Mouse (Mus musculus): ENCODE measurements at regions not wholly inside any gene's neighbourhood (a gene's known extent, or its start where the extent isn't known, plus 50 kb on each side); places are given as distances from the start of the nearest gene placed in this dataset.

DNA sequence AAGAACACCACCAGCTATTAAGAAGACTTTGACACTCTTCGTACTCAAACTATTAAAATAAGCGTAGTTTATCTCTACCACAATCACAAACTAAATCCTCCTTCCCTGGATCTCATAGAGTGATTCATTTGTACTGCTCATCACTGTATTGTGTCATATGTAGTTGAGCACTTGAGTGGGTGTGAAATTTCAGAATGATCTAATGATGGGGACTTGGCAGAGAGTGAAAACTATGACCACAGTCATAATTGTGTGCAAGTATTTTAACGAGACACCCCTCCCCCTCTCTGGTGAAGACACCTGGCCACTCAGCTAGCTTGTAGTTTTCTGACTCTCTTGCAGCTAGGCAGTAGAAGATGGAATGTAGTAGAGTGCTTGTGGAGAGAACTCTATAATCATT is 80.2 kb upstream of the Cxcr4 start:
- no peak for DNase-seq (ENCODE audit: low spot score)

DNA sequence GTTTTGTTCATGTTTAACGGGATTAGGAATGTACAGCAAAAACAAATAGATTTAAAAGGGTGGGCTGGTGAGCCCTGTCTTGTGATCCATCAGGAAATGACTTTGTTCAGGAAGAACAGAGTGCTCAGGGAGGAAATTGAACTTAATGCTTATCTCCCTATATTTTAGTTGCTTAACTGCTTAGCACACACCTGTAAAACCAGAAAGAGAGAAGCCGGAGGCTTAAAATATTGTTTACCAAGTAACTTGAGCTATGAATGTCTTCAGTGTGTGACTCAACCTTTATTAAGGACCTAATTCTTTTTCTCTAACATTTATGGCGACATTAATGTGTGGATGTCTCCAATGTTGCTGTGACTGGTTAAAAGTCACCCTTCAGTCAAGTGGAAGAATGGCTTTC is 79.4 kb upstream of the Cxcr4 start:
- DNase-seq (ENCODE audit: low spot score), result no peak

DNA sequence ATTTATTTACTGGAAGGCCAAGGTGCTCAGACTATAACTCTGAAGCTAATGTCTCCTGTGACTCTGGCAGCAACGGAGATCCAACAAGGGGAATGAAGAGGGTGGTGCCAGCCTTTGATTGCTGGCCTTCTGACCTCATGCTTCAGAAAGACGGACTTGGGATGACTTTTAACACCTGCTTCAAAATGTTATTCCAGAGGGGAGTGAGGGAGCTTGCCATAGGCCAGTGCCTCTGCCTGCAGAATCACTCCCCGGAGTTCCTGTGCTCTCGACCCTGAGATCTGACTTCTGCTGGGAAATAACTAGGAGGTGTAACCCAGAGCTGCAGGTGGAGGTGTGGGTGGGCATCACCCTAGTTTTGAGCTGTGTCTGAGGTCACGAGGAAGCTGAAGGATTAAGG is 78.9 kb upstream of the Cxcr4 start:
- no peak for DNase-seq (ENCODE audit: low spot score)

DNA sequence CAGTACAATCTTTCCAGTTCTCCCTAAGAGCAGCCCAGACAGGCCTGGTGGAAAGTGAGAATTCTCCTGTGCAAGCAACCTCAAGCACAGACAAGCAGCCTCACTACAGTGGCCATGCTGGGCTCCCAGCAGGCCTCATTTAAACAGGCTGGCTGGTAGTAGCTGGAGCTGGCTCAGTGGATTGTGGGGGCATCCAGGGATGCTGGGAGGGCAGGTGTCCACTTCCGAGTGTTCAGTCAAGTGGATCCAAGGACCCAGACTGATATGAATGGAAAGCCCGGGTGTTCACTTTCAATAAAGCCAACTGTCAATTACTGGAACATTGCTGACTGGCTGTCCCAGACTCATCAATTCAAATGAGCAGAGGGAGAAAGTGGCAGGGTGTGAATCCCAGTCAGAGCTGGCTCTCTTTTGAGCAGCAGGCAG is 77.2 kb upstream of the Cxcr4 start:
- DNase-seq (ENCODE audit: low spot score), result peak; percentile 19

DNA sequence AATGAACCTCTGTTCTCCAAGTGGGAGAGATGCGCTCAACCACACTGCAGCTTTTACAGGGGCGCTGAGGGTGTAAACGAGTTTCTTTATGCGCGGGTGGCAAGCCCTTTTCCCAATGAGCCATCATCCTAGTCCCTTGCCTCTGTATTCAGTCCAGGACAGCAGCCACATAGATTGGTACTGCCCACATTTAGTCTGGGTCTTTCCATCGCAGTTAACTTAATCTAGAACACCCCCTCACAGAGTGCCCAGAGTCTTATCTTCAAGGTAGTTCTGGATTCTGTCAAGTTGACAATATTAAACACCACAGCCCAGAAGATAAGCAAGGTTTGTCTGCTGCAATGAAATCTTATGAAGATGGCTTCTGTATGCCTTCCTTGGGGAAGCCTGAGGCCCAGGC is 76.6 kb upstream of the Cxcr4 start:
- peak; percentile 27 for DNase-seq (ENCODE audit: low spot score)

DNA sequence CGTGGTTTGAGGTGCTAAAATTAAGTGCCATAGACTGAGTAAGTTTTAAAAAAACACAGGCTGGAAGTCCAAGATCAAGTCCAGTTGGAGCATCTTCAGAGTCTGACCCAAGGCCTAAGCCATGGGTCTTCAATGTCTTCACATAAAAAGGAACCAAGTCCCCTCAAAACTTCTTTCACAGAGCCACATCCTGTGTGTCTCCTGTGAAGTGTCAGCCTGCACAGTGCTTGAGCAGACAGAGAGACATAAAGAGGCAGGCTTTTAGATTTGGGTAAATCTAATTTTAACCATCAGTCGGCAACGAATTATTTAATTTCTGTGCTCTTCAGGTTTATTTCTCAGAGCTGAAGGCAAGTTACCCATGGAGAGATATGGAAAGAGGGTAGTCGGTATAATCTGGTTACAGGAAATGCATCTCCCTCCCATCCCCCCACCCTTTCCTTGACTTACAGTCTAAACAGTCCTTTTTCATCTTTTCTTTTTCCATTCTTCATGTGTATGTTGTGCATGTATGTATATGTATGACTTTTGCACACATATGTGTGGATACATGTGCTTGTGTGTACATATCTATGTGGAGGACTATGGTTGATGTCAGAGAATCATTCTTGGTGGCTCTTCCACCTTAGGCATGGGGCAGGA is 75.1 kb upstream of the Cxcr4 start:
- DNase-seq (ENCODE audit: low spot score), result peak; percentile 43

DNA sequence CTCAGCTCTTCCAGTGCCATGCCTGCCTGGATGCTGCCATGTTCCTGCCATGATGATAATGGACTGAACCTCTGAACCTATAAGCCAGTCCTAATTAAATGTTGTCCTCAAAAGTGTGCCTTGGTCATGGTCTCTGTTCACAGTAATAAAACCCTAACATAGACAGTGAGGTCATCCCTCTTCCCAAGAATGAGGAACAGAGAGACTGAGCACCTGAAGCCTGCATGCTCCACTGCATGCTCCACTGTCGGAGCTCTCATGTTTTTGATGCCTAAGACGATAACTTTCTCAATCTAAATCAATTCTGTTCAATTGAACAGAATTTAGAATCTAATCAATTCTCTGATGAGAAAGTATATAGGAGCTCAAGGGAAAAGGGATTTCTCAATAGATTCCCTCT is 71.1 kb upstream of the Cxcr4 start:
- DNase-seq (ENCODE audit: low spot score), result no peak

DNA sequence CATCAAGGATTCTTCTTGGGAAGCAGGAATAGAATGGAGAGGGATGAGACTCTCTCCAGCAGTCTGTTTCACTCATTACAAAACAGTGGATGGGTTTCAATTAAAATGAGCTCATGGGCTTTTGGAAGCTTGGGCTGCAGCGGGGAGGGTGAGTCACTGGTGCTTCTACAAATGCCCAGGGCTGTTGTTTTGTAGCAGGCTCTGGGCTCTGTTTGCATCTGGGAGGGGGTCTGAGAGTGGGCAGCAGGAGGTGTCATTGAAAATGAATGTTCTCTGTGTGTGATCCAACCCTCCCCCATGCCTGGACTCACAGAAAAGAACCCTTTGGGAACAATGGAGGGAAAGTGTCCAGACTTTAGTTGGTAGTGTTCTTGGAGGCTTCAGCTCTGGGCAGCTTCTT is 67.8 kb upstream of the Cxcr4 start:
- peak; percentile 70 for DNase-seq (ENCODE audit: low spot score)

DNA sequence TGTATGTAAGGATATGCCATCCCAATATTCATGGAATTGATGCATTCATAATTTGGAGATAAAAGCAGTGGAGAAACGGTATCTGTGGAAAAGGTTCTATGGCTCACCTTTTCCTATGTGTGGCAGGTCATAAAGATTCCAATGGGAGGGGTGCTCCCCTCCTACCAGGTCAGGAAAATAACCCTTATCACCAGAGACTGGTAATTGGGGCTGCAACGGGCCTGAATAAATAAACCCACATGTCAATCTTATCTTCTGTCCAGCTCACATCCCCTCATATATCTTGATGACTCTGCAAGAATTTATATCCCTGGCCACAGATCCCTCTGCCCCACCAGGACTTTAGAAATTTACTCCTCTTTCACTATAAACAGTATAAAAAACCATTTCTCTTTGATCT is 66.7 kb upstream of the Cxcr4 start:
- no peak for DNase-seq (ENCODE audit: low spot score)

DNA sequence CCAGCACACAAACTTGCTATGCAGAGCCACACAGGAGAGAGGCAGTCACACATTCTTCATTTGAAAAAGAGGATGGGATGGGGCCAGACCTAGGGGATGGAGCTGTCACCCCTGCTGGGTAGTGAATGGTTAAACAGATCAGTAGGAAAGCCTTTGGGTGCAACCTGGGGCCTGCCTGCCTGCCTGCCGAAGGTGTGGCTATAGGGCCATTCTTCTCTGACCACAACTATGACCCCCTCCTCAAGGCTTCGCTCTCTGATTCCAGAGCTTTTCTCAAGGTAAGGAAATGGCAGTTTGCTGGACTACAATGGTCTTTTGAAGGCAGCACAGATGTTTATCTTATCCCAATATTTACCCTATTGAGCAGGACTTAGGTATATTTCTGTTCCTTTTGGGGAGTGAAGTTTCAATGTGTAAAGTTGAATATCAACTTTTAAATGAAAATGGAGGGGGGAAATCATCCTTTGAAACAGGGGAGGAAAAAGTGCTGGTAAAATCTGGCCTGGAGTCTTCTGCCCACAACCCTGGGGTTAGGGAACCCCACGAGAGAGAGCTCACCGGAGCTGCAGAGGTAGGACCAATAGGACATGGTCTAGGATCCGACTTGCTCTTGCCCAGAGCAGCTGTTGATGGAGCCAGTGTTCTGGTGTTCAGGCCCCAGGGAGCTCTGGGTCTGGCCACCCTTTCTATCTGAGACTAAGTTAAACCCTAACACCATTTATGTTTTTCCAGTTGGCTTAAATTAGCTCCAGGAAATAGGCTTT is 62.2 kb upstream of the Cxcr4 start:
- DNase-seq (ENCODE audit: low spot score), result no peak

DNA sequence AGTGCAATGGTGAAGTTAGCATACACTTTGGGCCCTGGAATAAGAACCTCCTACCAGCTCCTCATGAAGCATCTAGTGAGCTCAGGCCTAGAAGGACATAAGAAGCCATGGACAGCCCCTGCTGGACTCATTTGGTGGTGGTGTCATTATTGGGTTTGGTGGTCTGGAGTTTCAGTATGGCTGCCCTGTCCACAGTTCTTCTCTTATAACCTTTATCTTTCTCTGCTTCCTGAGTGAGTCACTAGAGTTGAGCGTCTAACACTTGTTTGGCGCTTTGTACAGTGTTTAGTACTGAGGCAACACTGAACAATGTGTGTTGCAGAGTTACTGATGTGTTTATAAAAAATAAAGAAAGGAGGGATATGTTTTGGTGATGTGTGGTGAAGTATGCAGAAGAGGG is 58.5 kb upstream of the Cxcr4 start:
- no peak for DNase-seq (ENCODE audit: low spot score)

DNA sequence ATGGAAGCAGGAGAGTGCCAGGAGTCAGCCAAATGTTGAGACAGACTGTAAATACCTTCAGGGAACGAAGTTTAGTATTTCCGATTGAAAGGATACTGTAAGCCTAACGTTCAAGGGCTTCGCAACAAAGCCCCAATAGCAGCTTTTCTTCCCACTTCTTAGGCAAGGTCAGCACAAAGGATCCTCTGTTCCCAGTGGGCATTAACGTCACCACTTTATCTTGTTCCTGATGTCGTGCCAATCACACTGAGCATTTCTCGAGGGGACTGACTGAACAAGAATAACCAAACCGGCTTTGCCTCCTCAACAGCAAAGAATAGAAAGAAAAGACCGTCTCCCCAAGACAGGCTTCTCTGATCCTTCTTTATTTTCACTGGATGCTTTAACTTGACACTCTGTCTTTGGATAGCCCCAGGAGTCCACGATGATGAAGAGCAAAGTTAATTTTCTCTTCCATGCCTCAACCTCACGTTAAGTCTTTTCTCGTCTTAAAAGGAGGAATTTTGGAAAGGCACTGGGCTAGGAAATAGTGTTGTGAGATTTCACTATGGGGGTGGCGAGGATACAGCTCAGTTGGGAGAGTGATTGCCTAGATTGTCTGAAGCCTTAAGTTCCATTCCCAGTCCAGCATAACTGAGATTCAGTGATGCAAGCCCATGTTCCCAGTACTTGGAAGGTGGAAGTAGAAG is 57.5 kb upstream of the Cxcr4 start:
- DNase-seq (ENCODE audit: low spot score), result no peak

DNA sequence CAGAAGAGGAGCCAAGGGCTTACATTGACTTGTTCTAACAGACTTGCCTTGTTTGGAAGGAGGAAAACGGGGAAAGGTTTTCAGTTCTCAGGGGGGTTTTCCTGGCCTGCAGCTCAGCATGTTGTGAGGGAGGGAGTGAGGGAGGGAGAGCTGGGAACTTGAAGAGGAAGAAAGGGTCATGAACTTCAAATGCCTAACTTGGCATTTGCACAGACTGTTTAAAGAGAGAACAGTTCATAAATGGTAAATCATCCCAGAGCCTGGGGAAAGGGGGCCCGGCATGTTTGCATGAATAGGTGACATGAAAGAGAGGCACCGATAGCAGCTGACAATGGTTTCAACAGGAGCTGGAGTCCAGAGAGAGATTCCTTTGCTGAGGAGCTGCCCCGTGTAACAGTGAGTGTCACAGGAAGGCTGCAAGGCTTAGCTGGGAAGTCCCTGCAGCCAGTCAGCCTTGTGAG is 51.3 kb upstream of the Cxcr4 start:
- no peak for DNase-seq (ENCODE audit: low spot score)

DNA sequence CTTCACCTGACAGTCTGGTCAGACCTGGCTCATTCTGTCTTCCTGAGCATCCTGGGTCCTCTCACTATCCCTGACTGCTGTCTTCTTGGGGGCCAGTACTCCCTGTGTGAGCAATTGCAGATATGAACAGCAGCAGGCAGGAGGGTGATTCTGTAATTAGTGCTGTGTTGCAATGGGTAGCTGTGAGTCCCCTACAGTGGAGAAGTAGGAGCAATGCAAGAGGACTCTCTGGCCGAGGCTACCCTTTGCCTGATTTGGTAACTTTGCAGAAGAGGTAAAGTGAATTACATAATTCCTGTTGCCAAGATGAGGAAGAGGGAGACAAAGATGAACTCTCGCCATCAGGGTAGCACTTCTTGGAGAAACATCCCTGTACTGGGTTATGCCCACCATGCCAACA is 50.1 kb upstream of the Cxcr4 start:
- DNase-seq (ENCODE audit: low spot score), result no peak
